Mouse (Mus musculus): ENCODE data around the gene Pkm.

Pkm gene

DNA sequence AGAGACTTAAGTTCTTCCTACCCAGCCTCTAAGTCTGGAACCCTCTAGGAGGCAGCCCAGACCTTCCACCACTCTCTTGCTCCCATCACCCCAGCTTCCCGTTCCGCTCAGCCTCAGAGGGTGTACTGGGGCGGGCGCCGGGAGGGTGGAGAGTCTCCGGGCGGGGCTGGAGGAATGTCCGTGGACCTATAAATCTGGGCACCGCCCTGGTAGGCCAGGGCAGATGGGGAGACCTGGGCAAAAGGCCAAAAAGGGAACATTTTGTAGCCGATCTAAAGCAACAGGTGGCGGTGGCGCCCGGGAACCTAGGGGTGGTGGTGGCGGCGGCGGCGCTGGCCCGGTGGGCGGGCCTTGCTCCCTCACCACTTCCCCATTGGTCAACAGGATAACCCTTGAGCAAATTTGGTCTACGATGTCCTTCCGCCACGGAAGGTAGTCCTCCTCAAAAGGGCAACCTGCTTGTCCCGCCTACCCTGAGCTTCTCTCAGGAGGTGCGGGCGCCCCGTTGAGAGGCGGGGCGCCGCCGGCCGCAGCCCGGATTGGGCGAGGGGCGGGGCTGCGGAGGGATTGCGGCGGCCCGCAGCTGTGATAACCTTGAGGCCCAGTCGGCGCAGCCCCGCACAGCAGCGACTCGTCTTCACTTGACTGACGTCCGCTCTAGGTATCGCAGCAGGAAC lies at the start of gene Pkm:
Pkm (plus strand) TSS at position 411 of the 677 bp plus-strand sequence.
- DNase-seq (ENCODE audit: extremely low spot score), result peak; percentile 98

DNA sequence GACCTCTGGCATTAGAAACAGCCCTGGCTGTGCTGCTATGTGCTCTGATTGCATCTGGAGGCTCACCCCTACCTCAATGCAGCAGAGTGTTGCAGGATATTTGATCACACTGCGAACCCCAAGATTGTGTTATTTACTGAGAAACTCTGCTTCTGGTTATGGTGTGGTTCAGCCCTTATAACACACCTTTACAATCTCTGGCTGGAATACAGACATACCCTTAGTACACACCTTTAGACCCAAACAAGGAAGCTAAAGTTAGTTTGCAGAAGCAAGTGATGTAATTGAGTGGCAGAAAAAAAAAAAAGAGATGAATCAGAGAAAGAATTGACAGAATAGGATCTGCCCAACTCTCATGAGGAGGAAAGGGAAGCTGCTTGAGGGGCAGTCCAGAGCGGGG lies 45.2 kb upstream of the Pkm start:
- DNase-seq (ENCODE audit: extremely low spot score), result no peak

DNA sequence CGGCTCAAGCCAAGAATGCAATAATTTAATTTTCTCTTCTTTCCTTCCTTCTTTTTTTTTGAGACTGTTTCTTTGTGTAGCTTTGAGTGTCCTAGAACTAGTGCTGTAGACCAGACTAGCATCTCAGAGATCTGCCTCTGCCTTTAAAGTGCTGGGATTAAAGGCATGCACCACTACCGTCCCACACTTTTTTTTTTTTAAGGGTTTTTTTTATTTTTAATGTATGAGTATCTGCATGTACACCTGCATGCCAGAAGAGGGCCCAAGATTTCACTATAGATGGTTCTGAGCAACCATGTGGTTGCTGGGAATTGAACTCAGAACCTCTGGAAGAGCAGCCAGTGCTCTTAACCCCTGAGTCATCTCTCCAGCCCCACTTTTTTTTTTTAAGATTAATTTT lies 40.4 kb upstream of the Pkm start:
- no peak for DNase-seq (ENCODE audit: extremely low spot score)

DNA sequence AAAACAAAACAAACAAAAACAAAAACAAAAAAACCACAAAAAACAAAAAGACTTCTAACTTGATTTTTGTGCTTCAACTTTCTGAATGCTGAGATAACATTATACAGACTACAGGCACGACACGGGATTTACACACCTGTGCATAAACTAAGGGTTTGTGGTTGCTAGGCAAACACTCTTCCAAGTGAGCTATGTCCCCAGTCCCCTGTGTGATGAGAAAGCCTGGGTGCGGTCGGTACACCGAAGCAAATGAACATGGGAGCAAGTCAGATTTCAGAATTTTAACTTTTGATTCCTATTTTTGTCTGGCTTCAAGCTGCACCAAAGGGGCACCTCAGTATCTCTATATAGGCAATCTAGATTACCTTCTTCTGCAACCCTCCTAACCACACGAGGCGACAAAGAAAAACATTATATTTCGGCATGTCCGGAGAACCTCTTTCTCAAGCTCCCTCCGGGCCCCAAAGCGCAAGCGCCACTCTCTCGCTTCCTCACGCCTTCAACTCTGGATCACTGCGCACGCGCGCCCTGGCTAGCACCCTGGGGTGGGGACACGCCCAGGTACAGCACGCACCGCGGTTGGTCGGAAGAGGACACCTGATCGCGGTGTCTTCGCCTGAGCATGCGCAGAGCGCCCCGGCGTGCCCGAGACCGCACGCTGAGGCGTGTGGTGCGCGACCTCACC lies 39.4 kb upstream of the Pkm start, which contains the start of gene Parp6:
Parp6 (plus strand) TSS at position 663 of the 685 bp plus-strand sequence.
- DNase-seq (ENCODE audit: extremely low spot score), result peak; percentile 98

DNA sequence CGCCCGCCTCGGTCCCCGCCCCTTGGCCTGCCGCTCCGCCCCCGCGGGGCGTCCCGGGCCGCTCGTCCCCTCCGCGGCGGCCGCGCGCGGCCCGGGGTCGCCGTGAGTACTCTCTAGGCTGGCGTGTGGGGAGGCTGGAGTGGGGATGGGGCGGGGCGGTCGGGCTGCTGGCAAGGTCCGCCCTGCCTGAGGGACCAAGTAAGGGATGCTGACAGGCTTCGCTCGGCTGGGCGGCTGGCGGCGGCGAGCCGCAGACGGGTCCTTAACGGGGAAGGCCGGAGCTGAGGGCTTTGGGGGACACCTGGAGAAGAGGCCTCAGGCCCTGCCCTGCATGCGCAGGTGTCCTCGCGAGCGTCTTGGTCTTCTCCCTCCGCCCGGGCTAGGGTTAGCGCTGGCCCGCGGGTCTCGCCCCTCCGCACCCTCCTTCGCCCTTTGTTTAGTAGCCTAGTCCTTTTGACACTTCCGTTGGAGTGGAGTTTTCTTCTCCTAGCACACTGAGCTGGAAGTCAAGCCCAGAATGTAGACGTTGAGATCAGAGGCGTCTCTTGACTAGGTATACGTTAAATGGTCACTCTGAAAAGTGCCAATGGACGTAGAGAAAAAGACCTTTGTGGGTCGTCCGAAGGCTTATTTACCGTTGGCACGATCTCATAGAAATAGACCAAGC lies 38.7 kb upstream of the Pkm start:
- no peak for DNase-seq (ENCODE audit: extremely low spot score)

DNA sequence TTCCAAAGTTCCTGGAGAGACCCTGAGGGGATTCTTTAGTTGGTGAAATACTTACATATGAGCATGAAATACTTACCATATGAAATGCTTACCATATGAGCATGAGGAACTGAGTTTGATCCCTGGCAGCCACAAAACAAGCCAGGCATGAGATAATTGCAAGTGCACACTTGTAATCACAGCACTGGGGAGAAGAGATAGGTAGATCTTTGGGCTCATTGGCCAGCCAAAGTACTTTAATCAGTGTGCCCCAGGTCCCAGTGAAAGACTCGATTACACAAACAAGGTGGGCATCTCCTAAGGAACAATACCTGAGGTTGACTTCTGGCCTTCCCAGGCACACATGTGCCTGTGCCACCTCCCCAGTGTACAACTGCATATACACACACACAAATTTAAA lies 17.8 kb upstream of the Pkm start:
- no peak for DNase-seq (ENCODE audit: extremely low spot score)

DNA sequence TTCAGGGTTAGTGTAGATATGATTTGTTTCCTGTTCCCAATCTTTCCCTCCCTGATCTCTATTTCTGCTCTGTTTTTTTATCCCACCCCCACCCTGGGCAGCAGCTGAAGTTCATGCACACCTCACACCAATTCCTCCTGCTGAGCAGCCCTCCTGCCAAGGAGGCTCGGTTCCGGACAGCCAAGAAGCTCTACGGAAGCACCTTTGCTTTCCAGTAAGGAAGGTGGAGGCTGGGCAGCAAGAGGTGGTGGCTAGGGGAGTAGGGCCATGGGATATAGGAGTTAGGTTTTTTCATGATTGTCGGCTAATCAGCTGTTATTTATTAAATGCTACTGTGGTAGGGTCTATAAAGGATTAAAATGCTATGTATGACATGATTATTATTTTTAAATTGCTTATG lies 16.2 kb upstream of the Pkm start:
- DNase-seq (ENCODE audit: extremely low spot score), result no peak

DNA sequence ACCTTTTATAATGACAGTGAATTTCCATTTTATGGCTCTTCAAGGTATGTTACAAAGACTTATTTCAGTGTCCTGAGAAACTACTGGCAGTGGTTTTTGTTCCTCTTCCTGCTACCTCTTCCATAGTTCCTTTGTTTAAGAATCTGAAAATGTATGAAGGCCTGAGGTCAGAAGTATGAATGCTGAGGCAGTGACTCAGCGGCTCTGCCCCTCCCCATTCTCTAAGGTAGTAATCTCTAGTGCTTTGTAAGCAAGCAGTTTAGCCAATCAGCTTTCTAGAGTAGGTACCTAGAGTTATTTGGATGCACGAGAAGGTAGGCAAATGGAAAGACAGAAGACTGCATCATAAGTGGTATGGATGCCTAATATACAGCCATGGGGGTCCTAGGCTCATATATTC lies 14.8 kb upstream of the Pkm start:
- DNase-seq (ENCODE audit: extremely low spot score), result no peak

DNA sequence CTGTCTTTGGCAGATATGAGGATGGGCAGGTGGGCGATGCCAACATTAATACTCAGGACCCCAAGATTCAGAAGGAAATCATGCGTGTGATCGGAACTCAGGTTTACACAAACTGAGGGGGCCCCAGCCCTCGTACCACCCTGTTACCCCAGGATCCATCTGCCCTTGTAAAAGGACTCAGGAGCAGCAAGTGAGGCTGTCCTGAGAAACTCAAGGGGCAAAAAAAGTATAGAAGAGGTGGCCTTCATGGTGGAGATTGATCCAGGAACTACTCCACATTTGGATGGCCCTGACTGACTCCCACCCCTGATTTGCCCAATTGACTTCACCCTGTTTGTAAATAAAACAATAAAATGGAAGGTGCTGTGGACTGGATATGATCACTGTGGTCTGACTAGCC lies 6.3 kb upstream of the Pkm start:
- DNase-seq (ENCODE audit: extremely low spot score), result no peak

DNA sequence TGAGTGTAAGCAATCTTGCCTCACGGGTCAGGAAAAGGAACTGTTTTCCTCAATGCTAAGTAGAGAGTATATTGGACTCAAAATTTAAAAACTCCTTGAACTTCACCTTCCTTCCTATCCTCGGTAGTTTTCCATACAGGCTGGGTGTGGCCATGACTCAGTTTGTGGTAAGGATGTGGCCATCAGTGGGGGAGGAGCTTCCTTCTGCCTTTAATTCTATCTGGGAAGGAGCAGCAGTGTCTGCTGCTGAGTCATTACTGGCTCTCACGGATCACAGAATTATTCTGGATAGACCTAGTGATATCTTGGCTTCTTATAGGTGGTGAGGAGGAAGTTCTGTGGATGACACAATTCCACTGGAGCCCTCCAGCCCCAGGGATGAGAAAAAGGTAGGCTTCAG lies 2.8 kb upstream of the Pkm start:
- DNase-seq (ENCODE audit: extremely low spot score), result no peak

DNA sequence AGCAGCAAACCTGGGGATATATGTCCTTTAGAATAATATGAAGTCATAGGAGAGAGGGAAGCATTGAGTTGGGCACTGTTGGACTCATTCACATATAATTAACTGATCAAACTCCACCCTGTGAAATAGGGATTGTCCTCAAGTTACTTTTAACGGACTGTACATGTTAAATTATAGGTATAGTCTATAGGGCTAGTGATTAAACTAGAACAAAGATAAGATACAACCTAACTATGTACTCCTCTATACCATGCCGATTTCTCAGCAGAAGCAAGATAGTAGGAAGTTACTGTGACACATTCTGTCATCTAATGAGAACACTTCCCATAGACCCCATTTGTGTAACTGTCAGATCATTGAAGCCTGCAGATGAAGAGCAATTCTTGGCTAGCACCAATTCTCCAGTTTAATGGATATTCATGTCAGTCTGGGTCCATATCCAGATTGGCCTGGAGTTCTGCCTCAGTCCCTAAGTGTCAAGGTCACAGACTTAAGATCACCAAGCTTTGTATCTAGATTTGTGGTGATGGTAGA lies 1.7 kb upstream of the Pkm start:
- DNase-seq (ENCODE audit: extremely low spot score), result no peak

DNA sequence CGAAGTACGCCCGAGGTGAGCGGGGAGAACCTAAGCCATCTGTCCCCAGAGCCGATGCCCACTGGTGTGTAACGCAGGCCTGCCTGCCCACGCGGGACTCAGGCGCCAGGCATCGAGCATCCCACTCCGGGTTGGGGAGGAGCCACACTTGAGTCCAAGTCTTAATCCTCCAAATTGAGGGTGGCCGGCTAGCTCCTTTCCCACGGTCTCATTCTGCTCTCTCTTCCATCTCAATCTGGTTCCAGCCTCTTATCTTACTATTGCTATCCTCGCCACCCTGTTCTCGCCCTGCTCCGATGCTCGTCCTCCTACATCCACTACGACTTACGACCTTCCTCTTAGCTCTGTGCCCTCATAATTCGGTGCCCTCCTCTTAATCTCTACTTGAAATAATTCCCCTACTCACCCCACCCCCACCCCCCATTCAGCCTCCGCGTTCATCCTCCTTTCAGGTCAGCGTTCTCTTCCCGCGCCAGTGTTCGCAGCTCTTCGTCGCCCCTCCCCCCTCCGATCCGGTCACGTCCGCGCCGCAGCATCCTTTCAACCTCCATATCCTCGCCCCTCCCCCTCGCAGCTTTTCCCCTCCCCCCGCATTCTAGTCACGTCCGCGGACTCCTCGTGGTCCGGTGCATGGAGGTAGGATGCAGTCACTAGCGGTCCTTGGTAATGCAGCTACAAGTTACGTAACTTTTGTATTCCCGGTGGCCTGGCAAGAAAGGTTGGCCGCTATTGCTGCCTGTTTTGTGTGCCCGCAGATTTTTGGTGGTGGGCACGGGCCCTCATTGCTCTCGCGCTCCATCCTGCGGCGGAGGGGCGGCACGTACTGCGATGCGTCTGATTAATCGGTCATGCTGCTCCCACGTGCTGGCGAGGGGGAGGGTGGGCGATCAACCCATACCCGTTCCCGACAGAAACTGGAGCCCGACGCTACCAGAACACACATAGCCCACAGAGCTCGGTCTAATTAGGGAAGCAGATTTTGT lies 758 bp downstream of the Pkm start:
- peak; percentile 95 for DNase-seq (ENCODE audit: extremely low spot score)

DNA sequence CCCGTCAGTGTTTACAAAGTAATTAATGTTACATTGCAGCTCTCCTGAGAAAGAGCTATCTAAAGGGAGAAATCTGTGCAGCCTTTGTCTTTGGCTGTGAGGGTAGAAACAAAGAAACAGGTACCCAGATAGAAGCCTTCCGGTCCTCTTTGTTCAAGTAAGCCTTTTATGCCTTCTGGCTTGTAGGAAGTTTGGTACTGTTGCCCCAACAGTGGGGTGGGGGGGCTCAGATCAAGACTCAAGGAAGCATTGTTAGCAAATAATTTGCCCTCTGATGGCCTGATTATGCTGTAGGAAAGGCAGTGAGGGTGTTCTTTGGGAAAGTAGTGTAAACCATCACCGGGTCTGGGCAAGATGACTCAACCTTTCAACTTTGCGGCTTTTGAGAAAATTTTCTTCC lies 2.0 kb downstream of the Pkm start:
- DNase-seq (ENCODE audit: extremely low spot score), result no peak

DNA sequence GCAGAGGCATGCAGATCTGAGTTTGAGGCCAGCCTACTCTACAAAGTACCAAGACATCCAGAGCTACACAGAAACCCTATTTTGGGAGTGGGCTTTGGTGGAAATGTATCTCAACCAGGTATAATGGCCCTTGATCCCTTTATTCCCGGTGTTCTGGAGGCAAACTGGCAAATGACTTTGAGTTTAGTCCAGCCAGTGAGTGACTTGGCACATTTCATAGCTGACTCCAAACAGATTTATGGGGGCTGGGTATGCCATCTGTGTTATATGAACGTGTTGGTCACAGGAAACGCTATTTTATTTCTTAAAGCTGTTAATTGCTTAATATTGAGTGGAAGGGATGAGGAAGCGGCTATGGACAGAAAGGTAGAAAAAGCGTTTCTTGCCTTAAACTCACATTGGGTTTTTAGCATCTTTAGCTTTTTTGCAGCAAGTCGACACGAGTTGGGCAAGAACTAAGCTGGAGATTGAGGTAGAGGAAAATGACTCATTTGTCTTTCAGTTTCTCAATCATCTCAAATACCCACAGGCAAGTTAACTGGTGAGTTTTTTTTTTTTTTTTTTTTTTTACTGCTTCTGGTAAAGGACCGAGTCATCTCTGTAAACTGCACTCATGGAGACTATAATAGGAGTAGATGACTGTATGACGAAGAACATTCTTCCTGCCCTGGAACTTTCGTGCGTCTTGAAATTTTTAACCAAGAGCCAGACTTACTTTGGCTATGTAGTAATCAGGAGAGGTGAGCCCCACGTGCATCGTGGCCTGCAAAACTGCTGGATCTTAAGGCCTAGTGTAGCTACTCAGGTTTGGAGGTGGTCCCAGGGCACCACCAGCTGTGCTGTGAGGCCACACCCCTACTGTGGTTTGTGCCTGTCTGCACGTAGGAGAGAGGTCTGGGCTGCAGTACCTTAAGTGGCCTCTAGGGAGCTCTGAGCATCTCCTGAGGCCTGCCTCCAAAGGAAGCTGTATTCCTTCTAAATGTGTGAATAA lies 3.2 kb downstream of the Pkm start:
- peak; percentile 89 for DNase-seq (ENCODE audit: extremely low spot score)

DNA sequence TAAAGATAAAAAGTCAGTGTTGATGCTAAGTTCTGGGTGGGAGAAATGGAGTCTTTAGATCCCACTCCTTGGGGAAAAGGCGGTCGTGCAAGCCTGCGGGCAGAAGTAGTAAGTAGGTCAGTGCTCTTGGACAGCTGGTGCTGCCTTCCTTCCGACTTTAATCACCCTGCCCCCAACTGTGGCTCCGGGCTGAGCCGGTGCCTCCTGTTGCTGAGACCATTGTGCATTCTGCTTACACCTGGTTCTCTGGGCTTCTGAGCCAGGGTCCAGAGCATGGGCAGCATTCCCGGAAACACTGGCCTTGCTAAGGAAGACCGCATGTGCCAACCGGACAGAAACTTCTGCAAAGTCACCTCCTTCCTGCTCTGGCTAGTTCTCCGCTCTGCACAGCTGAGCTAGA lies 4.3 kb downstream of the Pkm start:
- no peak for DNase-seq (ENCODE audit: extremely low spot score)

DNA sequence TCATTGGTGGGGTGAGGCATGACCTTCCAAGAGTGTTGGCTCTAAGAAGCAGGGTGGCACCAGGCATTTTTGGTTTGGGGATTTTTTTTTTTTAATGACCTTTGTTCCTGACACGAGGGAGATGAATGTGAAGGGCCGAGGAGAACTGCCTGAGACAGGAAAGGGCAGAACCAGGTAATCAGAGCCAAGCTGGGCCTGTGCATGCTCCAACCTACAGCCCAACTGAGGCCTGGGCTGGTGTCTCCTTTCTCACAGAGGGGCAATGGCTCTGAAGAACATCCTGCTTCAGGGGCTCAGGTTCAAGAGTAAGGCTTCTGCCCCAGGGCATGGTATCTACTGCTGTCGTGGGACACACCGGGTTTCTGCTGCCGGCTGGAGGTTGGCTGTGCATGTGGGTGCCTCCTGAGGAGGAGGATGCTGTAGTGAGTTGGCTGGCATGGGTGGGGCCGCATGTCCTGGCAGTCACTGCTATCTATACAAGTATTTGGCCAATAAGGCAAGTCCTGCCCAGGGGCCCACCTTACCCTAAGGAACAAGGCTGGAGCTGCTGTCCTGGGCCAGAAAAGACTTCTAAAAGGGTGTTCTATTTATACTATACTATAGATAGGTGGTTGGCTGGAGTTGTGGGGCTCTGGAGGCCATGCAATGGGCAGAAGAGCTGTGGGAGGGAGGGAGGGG lies 5.3 kb downstream of the Pkm start:
- no peak for DNase-seq (ENCODE audit: extremely low spot score)

DNA sequence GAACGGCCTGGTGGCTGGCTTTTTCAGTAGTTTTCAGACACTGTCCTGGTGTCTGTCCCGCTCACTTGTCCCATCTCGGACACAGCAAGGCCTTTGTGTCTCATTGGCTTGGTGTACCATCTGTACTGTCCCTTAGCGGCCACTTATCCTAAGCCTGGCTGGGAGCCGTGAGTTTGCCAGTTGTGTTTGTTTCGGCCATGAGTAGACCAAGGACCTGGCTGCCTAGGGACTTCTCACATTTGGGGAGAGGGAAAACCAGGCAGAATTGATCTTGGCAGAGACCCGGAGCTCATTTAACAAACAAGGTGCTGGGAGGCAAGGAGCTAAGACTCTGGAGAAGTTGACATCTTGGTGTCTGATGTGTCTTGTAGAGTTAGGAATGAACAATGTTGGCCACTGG lies 7.1 kb downstream of the Pkm start:
- DNase-seq (ENCODE audit: extremely low spot score), result no peak

DNA sequence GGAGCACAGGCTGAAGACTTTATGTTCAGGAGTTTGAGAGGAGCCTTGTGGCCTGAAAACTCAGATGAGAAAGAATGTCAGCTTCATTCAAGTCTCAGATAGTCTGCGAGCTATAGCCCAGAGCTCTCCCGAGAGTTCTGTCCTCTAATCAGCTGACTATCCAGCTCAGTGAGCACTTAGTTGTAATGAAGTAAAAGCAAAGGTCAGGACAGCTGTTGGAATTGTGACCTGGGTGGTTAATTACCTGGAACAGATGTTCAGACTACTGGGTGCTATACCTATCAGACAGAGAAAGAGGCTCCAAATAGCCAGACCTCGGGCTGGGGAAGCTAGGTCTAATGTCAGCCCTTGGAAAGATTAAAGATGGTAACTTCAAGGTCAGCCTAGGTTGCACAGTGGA lies 7.8 kb downstream of the Pkm start:
- DNase-seq (ENCODE audit: extremely low spot score), result no peak

DNA sequence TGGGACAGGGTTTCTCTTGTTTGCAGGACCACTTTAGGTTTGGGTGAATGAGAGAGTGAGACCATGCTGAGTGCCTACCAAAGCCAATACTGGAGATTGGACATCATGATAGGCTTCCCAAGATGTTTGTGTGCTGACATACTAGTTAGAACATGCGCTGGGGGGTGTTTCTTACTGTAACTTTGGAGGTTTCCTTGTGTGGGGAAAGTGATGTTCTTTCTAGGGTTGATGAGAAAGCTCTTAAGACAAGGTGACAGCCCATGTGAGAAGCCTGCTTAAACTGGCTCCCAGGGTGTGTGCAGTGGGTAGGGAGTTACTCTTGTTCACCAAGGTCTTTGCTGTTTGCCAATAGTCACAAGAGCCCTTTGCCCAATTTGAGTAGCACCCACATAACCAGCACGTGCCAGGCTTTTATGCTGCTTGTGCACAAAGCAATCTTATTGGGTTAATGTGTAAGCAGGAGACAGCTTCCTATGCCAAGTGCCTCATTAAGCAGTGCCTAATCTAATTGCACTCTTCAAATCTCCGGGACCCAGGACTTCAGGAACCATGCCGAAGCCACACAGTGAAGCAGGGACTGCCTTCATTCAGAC lies 8.6 kb downstream of the Pkm start:
- DNase-seq (ENCODE audit: extremely low spot score), result no peak
